Mouse (Mus musculus) Patski (cell line): ENCODE results near the gene Galnt7. TPM values are rescaled to one million over a fixed set of nuclear protein-coding genes. Genes with fewer than 3 reads are reported as not detected.

Source experiments
- ATAC-seq: fragments of 100-300 bp; one replicate; pipeline ENCODE4 v1.8.0; 2021
- CTCF ChIA-PET: fragments of 350-600 bp; sonication (Branson Sonifier 250); formaldehyde crosslinking; loops from one replicate; lab custom pipeline; 2022; ENCODE audit warnings: inconsistent platforms; lab: Charles Lee
- POLR2A ChIA-PET: fragments of 350-600 bp; sonication (Branson Sonifier 250); formaldehyde crosslinking; loops from one replicate; lab custom pipeline; 2022; ENCODE audit warnings: antibody characterized with exemption, inconsistent platforms; lab: Charles Lee
- DNase-seq: peaks from one replicate; pipeline ENCODE4 v3.0.0-alpha.2; 2011; ENCODE audit warnings: low read depth, low spot score
- H3K27me3 ChIP-seq: fragments of 371-371 bp; one replicate; pipeline ENCODE4 v1.5.1; 2021
- CTCF ChIP-seq: fragments of 100-300 bp; IDR thresholded peaks from one replicate; pipeline ENCODE4 v1.5.1; 2021
- in situ Hi-C: fragments of 300-500 bp; cut with MboI; formaldehyde crosslinking; loops from 3 replicates; pipeline ENCODE4 v1.11.1; 2018; ENCODE audit warnings: low pct_unique_long_range_greater_than_20kb, mixed read lengths
- polyA plus RNA-seq: library from polyadenylated mRNA; unstranded; gene quantifications from one replicate; pipeline ENCODE4 v1.2.3, GENCODE M21; 2021

Galnt7 gene
- polyA plus RNA-seq, result 21.8 TPM

GRCm38 (mm10) chr8:57652456-57653055 lies at the start of gene Galnt7:
Gene Galnt7 (minus strand): TSS chr8:57653032.
- in situ Hi-C loops, result no loop called here
- ATAC-seq (peak; percentile 68), DNase-seq (no peak)
- CTCF ChIA-PET, result no interaction called here
- H3K27me3 ChIP-seq, result no peaks in the 10 kb centered on the region
- TF ChIP-seq CTCF, result no peak
- POLR2A ChIA-PET, result interaction anchor here (0.5 to 0.9 kb wide), 2 partner anchors 42 to 60 kb away, joined by 3 read pairs; no protein-coding TSS in a partner anchor

- ChIA-PET POLR2A (no interaction called here), CTCF (interaction anchor here (1.0 kb wide), 1 partner anchor 15 kb away, joined by 4 read pairs; no protein-coding TSS in a partner anchor)
- in situ Hi-C loops, result no loop called here
- TF ChIP-seq CTCF, result no peak
- peaks cover 26% of the 10 kb centered on the region for H3K27me3 ChIP-seq
- DNase-seq, result no peak
- ATAC-seq, result no peak
Observed at GRCm38 (mm10) chr8:57688633-57689032, 35.8 kb upstream of the Galnt7 start.

DNA sequence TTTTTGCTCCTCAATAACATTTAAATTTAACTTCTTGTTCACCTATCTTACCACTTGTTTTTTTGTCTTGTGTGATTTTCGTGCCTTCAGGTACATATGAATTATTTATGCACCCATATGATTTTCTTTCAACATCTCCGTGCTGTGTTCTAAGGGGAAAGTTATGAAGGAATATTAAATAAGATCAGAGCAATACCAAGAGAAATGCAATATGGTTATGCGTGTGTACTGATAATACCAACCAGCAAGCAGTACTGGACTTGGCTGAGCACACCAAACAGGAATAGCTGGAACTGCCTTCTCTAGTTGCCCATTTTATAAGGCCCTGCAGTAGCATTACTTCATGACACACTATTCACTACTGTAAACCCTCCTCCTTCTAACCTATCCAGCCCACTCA lies 33.0 kb upstream of the Galnt7 start:
- ChIA-PET POLR2A (no interaction called here), CTCF (no interaction called here)
- DNase-seq (no peak), ATAC-seq (no peak)
- TF ChIP-seq CTCF, result no peak
- H3K27me3 ChIP-seq, result peaks cover 29% of the 10 kb centered on the region
- in situ Hi-C loops, result no loop called here

GRCm38 (mm10) chr8:57680044-57680443 lies 27.2 kb upstream of the Galnt7 start:
- POLR2A ChIA-PET, result no interaction called here
- TF ChIP-seq CTCF, result no peak
- CTCF ChIA-PET, result no interaction called here
- ATAC-seq (no peak), DNase-seq (no peak)
- H3K27me3 ChIP-seq, result peaks cover 15% of the 10 kb centered on the region
- in situ Hi-C loops, result no loop called here

- H3K27me3 ChIP-seq, result no peaks in the 10 kb centered on the region
- ATAC-seq (peak; percentile 79), DNase-seq (peak; percentile 68)
- no peak for TF ChIP-seq CTCF
- POLR2A ChIA-PET, result interaction anchor here (0.5 to 1.2 kb wide), 2 partner anchors 10 to 41 kb away, joined by 3 read pairs; no protein-coding TSS in a partner anchor
- in situ Hi-C loops, result loop anchor here (5.0 kb wide), 2 partner anchors 77 to 133 kb away; no protein-coding TSS in a partner anchor
- CTCF ChIA-PET, result interaction anchor here (1.3 kb wide), 1 partner anchor 37 kb away, joined by 4 read pairs; no protein-coding TSS in a partner anchor
Observed at GRCm38 (mm10) chr8:57664121-57664520, 11.3 kb upstream of the Galnt7 start.

DNA sequence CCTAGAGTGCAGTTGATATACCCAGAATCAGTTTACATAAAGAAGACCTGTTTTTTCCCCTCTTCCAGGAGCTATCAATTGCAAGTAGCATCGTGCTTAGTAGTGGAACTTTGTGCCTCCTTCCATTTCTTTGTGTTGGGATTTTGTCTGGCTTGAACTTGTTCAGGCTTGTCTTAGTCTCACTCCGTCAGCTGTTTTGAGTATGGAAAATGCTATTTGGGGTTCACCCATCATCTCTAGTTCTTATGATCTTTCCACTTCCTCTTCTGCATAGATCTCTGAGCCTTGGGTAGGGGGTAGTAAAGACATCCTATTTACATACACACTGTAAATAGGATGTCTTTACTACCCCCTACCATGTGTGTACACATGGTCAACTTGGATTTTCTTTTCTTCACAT lies 7.2 kb upstream of the Galnt7 start:
- no peak for TF ChIP-seq CTCF
- CTCF ChIA-PET, result no interaction called here
- in situ Hi-C loops, result loop anchor here (5.0 kb wide), 2 partner anchors 73 to 137 kb away; no protein-coding TSS in a partner anchor

GRCm38 (mm10) chr8:57656446-57656845 lies 3.6 kb upstream of the Galnt7 start:
- in situ Hi-C loops, result no loop called here

More for the DNA sequence above, 7.2 kb upstream of the Galnt7 start:
- no peak for DNase-seq
- ATAC-seq, result no peak
- POLR2A ChIA-PET, result no interaction called here
- no peaks in the 10 kb centered on the region for H3K27me3 ChIP-seq

DNA sequence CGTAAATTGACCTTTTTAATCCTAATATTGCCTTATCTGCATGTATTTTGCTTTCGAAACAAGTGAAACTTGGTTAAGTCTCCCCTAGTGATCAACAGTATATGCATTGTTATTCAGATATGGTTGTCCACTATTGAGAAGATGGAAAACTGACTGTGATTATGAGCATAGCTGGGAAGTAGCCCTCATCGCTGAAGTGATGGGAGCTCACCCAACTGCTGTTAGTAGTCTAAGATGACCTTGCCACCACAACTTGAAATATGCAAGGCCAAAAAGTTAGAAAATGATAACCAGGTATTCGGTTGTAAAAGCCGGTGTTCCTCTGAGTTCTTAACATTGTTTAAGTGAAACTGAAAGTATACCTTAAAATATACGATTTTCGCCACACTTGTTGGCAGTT lies 1.3 kb upstream of the Galnt7 start:
- no peaks in the 10 kb centered on the region for H3K27me3 ChIP-seq
- ChIA-PET CTCF (interaction anchor here (0.7 to 1.6 kb wide), 4 partner anchors 13 to 123 kb away, joined by 3 to 5 read pairs (median 3); no protein-coding TSS in a partner anchor), POLR2A (interaction anchor here (1.0 kb wide), 1 partner anchor 10 kb away, joined by 3 read pairs; no protein-coding TSS in a partner anchor)
- no peak for TF ChIP-seq CTCF
- ATAC-seq (no peak), DNase-seq (no peak)
- in situ Hi-C loops, result no loop called here

More at GRCm38 (mm10) chr8:57656446-57656845, 3.6 kb upstream of the Galnt7 start:
- CTCF ChIA-PET, result no interaction called here
- POLR2A ChIA-PET, result interaction anchor here (0.6 kb wide), 1 partner anchor 237 kb away, joined by 4 read pairs; no protein-coding TSS in a partner anchor
- H3K27me3 ChIP-seq, result no peaks in the 10 kb centered on the region
- ATAC-seq (no peak), DNase-seq (no peak)
- no peak for TF ChIP-seq CTCF

- DNase-seq (no peak), ATAC-seq (no peak)
- in situ Hi-C loops, result no loop called here
- no peak for TF ChIP-seq CTCF
- CTCF ChIA-PET, result interaction anchor here (0.9 to 1.6 kb wide), 4 partner anchors 21 to 123 kb away, joined by 3 to 5 read pairs (median 3); no protein-coding TSS in a partner anchor
- POLR2A ChIA-PET, result interaction anchor here (0.9 to 1.0 kb wide), 2 partner anchors 11 to 61 kb away, joined by 3 read pairs; no protein-coding TSS in a partner anchor
- H3K27me3 ChIP-seq, result no peaks in the 10 kb centered on the region
Observed at GRCm38 (mm10) chr8:57653768-57654125, 915 bp upstream of the Galnt7 start.

- in situ Hi-C loops, result no loop called here
- ATAC-seq, result no peak
- DNase-seq, result no peak
- ChIA-PET CTCF (interaction anchor here (0.9 to 1.6 kb wide), 2 partner anchors 21 to 113 kb away, joined by 3 to 5 read pairs; no protein-coding TSS in a partner anchor), POLR2A (interaction anchor here (0.9 kb wide), 1 partner anchor 60 kb away, joined by 3 read pairs; no protein-coding TSS in a partner anchor)
- no peaks in the 10 kb centered on the region for H3K27me3 ChIP-seq
- TF ChIP-seq CTCF, result no peak
Observed at GRCm38 (mm10) chr8:57653056-57653767, 380 bp upstream of the Galnt7 start.
